Mouse (Mus musculus): ENCODE measurements at regions not wholly inside any gene's neighbourhood (a gene's known extent, or its start where the extent isn't known, plus 50 kb on each side); places are given as distances from the start of the nearest gene placed in this dataset.

- TF ChIP-seq CTCF (IDR thresholded peaks at IDR 0.05 in 2 of 3, conservative IDR thresholded peaks at IDR 0.05 in 1 of 3; ENCODE audit: control insufficient read depth in 1 of 3, insufficient read depth in 1 of 3, low read depth in 2 of 3, low read length in 3 of 3, poor library complexity in 1 of 3, severe bottlenecking in 1 of 3) (no peak), MAFK (IDR thresholded peaks at IDR 0.05; ENCODE audit: borderline replicate concordance, low read depth, low read length) (no peak), POLR2A (IDR thresholded peaks at IDR 0.05; ENCODE audit: control insufficient read depth in 1 of 2, insufficient read depth in 1 of 2, low read depth in 1 of 2, low read length in 2 of 2, poor library complexity in 1 of 2) (no peak), EP300 (IDR thresholded peaks at IDR 0.05; ENCODE audit: low read depth in 1 of 2, low read length in 2 of 2) (no peak), MAZ (IDR thresholded peaks at IDR 0.05; ENCODE audit: low read depth, low read length) (no peak), ELF1 (IDR thresholded peaks at IDR 0.05; ENCODE audit: low read depth, low read length) (no peak), ZNF384 (IDR thresholded peaks at IDR 0.05; ENCODE audit: low read depth, low read length) (no peak)
Measured at GRCm38 (mm10) chr13:25494492-25495034, 224.3 kb upstream of the Nrsn1 start.

All from MEL (cell line).